Mouse (Mus musculus): ENCODE results near the gene Cyth3. TPM values are rescaled to one million over a fixed set of nuclear protein-coding genes. Genes with fewer than 3 reads are reported as not detected.

Gene Cyth3
- polyA plus RNA-seq, 1 experiment = 20.4 TPM

GRCm38 (mm10) chr5:143633877-143634276 lies 11.6 kb downstream of the Cyth3 start:
- 77% methylated on average over 4 of the region's 4 CpGs for WGBS
- Histone ChIP-seq H3K4me3 (replicated peaks; ENCODE audit: control insufficient read depth, low read depth, low read length) (no peak overlapping the region), H3K4me1 (ENCODE audit: control insufficient read depth, insufficient read depth, low read length) (peaks cover 3% of the 10 kb centered on the region; the same call in 1 of the 2 replicates)

GRCm38 (mm10) chr5:143634550-143635112 lies 12.4 kb downstream of the Cyth3 start:
- H3K27ac ChIP-seq (ENCODE audit: control insufficient read depth, insufficient read depth, low read depth, low read length, poor library complexity) = no peak overlapping the region
- H3K4me3 ChIP-seq (replicated peaks; ENCODE audit: control insufficient read depth, low read depth, low read length) = no peak overlapping the region
- peaks cover 3% of the 10 kb centered on the region; the same call in 1 of the 2 replicates for H3K4me1 ChIP-seq (ENCODE audit: control insufficient read depth, insufficient read depth, low read length)
- TF ChIP-seq POLR2A (IDR thresholded peaks at IDR 0.05; ENCODE audit: borderline replicate concordance, control insufficient read depth, low read depth, low read length) (no peak), CTCF (IDR thresholded peaks at IDR 0.05; ENCODE audit: control insufficient read depth, insufficient read depth, low read length) (no peak)
- 63% methylated on average over 12 of the region's 12 CpGs for WGBS

More at GRCm38 (mm10) chr5:143633877-143634276, 11.6 kb downstream of the Cyth3 start:
- TF ChIP-seq CTCF (IDR thresholded peaks at IDR 0.05; ENCODE audit: control insufficient read depth, insufficient read depth, low read length) (no peak), POLR2A (IDR thresholded peaks at IDR 0.05; ENCODE audit: borderline replicate concordance, control insufficient read depth, low read depth, low read length) (no peak)
- H3K27ac ChIP-seq (ENCODE audit: control insufficient read depth, insufficient read depth, low read depth, low read length, poor library complexity) = peak overlapping the region; percentile 17; the same call in 1 of the 2 replicates

GRCm38 (mm10) chr5:143635358-143635757 lies 13.1 kb downstream of the Cyth3 start:
- TF ChIP-seq POLR2A (IDR thresholded peaks at IDR 0.05; ENCODE audit: borderline replicate concordance, control insufficient read depth, low read depth, low read length) (no peak), CTCF (IDR thresholded peaks at IDR 0.05; ENCODE audit: control insufficient read depth, insufficient read depth, low read length) (no peak)
- H3K27ac ChIP-seq (ENCODE audit: control insufficient read depth, insufficient read depth, low read depth, low read length, poor library complexity) = no peak overlapping the region
- WGBS = 82% methylated on average over 11 of the region's 11 CpGs

GRCm38 (mm10) chr5:143636173-143636572 lies 13.9 kb downstream of the Cyth3 start:
- Histone ChIP-seq H3K27ac (ENCODE audit: control insufficient read depth, insufficient read depth, low read depth, low read length, poor library complexity) (no peak overlapping the region), H3K4me1 (ENCODE audit: control insufficient read depth, insufficient read depth, low read length) (peaks cover 5% of the 10 kb centered on the region; the same call in 1 of the 2 replicates), H3K4me3 (replicated peaks; ENCODE audit: control insufficient read depth, low read depth, low read length) (no peak overlapping the region)
- TF ChIP-seq POLR2A (IDR thresholded peaks at IDR 0.05; ENCODE audit: borderline replicate concordance, control insufficient read depth, low read depth, low read length) (no peak), CTCF (IDR thresholded peaks at IDR 0.05; ENCODE audit: control insufficient read depth, insufficient read depth, low read length) (no peak)
- 63% methylated on average over 7 of the region's 7 CpGs for WGBS

More at GRCm38 (mm10) chr5:143635358-143635757, 13.1 kb downstream of the Cyth3 start:
- H3K4me3 ChIP-seq (replicated peaks; ENCODE audit: control insufficient read depth, low read depth, low read length) = no peak overlapping the region
- H3K4me1 ChIP-seq (ENCODE audit: control insufficient read depth, insufficient read depth, low read length) = peaks cover 5% of the 10 kb centered on the region; the same call in 1 of the 2 replicates

- no peak overlapping the region for H3K4me3 ChIP-seq (replicated peaks; ENCODE audit: control insufficient read depth, low read depth, low read length)
- peaks cover 5% of the 10 kb centered on the region; the same call in 1 of the 2 replicates for H3K4me1 ChIP-seq (ENCODE audit: control insufficient read depth, insufficient read depth, low read length)
- TF ChIP-seq CTCF (IDR thresholded peaks at IDR 0.05; ENCODE audit: control insufficient read depth, insufficient read depth, low read length) (no peak), POLR2A (IDR thresholded peaks at IDR 0.05; ENCODE audit: borderline replicate concordance, control insufficient read depth, low read depth, low read length) (no peak)
- no peak overlapping the region for H3K27ac ChIP-seq (ENCODE audit: control insufficient read depth, insufficient read depth, low read depth, low read length, poor library complexity)
- WGBS = 81% methylated on average over 11 of the region's 11 CpGs
Measured at GRCm38 (mm10) chr5:143637832-143638420, 15.7 kb downstream of the Cyth3 start.

GRCm38 (mm10) chr5:143638516-143639270 lies 16.4 kb downstream of the Cyth3 start:
- no peak overlapping the region for H3K27ac ChIP-seq (ENCODE audit: control insufficient read depth, insufficient read depth, low read depth, low read length, poor library complexity)
- 17% methylated on average over 7 of the region's 7 CpGs for WGBS
- H3K4me3 ChIP-seq (replicated peaks; ENCODE audit: control insufficient read depth, low read depth, low read length) = no peak overlapping the region
- TF ChIP-seq CTCF (IDR thresholded peaks at IDR 0.05; ENCODE audit: control insufficient read depth, insufficient read depth, low read length) (no peak), POLR2A (IDR thresholded peaks at IDR 0.05; ENCODE audit: borderline replicate concordance, control insufficient read depth, low read depth, low read length) (no peak)
- peaks cover 3% of the 10 kb centered on the region; the same call in 1 of the 2 replicates for H3K4me1 ChIP-seq (ENCODE audit: control insufficient read depth, insufficient read depth, low read length)

- peak overlapping the region; percentile 63; the same call in 1 of the 2 replicates for H3K27ac ChIP-seq (ENCODE audit: control insufficient read depth, insufficient read depth, low read depth, low read length, poor library complexity)
- WGBS = 70% methylated on average over 4 of the region's 4 CpGs
- H3K4me3 ChIP-seq (replicated peaks; ENCODE audit: control insufficient read depth, low read depth, low read length) = no peak overlapping the region
- H3K4me1 ChIP-seq (ENCODE audit: control insufficient read depth, insufficient read depth, low read length) = peaks cover 2% of the 10 kb centered on the region; the same call in 1 of the 2 replicates
- TF ChIP-seq POLR2A (IDR thresholded peaks at IDR 0.05; ENCODE audit: borderline replicate concordance, control insufficient read depth, low read depth, low read length) = no peak
- no peak for TF ChIP-seq CTCF (IDR thresholded peaks at IDR 0.05; ENCODE audit: control insufficient read depth, insufficient read depth, low read length)
Measured at GRCm38 (mm10) chr5:143639329-143639728, 17.1 kb downstream of the Cyth3 start.

- peaks cover 2% of the 10 kb centered on the region; the same call in 1 of the 2 replicates for H3K4me1 ChIP-seq (ENCODE audit: control insufficient read depth, insufficient read depth, low read length)
- TF ChIP-seq POLR2A (IDR thresholded peaks at IDR 0.05; ENCODE audit: borderline replicate concordance, control insufficient read depth, low read depth, low read length) (no peak), CTCF (IDR thresholded peaks at IDR 0.05; ENCODE audit: control insufficient read depth, insufficient read depth, low read length) (no peak)
- H3K4me3 ChIP-seq (replicated peaks; ENCODE audit: control insufficient read depth, low read depth, low read length) = no peak overlapping the region
- H3K27ac ChIP-seq (ENCODE audit: control insufficient read depth, insufficient read depth, low read depth, low read length, poor library complexity) = peak overlapping the region; percentile 63; the same call in 1 of the 2 replicates
- 61% methylated on average over 7 of the region's 7 CpGs for WGBS
Measured at GRCm38 (mm10) chr5:143639810-143640209, 17.6 kb downstream of the Cyth3 start.

Measured in bone marrow, adult 2 months (tissue).